Mouse (Mus musculus): ENCODE measurements around the gene Zdhhc23. TPM values are rescaled to one million over a fixed set of nuclear protein-coding genes. Genes with fewer than 3 reads are reported as not detected.

The Zdhhc23 gene
- total RNA-seq, 4 experiments from 2014 or later = 8.3 to 13.8 (median 9.4) TPM

DNA sequence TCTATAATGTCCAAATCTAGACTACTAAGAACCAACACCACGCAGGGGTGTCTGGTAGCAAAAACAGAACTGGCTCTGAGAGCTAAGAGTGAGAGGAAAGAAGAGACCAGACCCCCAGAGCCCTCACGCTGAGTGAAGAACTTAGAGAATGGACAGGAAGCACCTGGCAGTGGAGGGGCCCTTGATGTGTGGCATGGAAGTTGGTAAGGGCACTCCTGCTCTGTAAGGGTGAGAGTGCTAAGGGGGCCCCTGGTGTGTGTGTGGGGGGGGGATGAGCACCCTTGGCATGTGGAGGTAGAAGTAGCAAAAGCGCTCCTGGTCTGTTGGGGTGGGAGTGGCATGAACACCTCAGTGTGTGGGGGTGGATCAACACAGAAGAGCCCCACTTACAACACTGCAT is 9.2 kb downstream of the Zdhhc23 start:
- DNase-seq (ENCODE audit: low spot score in 2 of 2) = no peak

DNA sequence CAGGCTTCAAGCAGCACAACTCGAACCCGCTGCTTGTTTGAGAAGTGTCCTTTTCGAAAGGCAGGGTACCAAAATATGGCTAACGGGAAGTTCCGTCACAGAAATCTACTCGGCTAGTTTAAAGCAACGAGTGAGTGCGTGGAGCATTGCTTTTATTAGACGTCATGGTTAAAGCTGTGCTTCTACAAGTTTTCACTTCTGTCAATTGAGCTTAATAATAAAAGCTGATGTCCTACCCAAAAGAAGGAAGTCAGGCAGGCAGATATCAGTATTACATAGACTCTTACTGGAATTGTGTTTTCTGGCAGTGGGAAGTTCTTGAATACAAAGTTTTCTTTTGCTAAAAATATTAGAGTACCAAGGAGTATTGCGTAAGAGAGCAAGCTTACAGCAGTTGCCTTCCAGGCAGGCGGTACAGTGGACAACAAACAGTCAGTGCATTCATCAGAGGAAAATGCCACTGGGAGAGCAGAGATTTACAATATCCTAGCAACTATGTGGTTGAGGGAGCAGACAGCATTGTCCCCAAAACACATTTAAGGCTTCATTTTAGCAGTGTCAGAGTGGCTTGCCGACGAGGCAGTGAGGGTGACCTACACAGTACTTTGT is 13.7 kb downstream of the Zdhhc23 start:
- no peak for DNase-seq (ENCODE audit: low spot score in 2 of 2)

DNA sequence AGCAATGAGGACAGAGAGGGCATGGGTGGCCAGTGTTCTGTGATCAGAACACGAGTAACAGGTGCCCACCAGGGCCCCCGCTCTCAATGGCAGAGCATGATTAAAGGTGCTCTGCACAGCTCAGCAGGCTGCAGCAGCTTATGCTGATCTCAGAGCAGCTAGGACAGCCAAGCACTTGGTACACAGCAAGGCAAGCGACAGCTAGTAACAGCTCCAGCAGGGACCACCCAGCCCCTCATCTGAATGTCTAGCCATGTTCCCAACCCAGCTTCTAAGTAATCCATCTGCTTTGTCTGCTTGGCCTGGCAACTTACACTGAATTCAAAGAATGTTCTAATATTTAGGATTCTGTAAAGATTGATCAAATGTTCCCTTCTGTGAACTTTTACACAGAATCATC is 15.8 kb downstream of the Zdhhc23 start:
- no peak for DNase-seq (ENCODE audit: low spot score in 2 of 2)

DNA sequence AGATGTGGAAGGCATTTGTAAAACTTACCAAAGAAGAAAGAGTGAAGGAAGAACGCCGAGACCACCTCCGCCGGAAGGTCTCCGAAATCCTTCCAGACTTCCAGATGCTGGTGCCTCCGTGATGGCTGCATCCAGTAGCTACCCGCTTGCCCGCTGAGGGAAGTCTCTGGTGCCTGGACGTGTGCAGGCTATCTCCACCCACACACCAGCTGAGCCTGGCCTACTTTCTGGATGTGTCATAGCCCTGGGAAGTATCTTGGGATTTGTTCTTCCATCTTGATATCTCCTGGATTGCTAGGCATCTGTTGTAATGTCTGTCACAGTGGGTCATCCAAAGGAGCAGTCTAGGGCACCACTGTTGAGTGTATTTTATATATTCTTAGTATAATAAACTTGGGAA is 16.3 kb downstream of the Zdhhc23 start:
- DNase-seq (ENCODE audit: low spot score in 2 of 2) = no peak

DNA sequence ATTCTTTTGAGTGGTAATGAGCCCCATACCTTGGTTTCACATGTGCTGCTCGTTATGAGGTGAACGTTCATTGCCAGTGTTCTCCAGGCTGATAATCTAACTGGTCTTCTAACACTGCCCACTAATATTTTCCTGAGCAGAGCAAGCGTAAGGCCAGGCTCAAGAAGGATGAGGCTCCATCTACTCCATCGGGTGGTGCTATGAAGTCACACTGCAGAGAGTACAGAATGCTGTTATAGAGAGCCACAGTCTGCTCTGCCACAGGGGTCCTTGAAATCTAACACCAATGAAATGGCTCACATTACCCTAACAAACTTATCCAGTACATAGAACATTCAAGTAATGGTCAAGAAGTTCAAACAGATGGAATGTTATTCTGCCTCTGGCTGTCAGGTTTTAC is 21.6 kb downstream of the Zdhhc23 start:
- no peak for DNase-seq (ENCODE audit: low spot score in 2 of 2)

DNA sequence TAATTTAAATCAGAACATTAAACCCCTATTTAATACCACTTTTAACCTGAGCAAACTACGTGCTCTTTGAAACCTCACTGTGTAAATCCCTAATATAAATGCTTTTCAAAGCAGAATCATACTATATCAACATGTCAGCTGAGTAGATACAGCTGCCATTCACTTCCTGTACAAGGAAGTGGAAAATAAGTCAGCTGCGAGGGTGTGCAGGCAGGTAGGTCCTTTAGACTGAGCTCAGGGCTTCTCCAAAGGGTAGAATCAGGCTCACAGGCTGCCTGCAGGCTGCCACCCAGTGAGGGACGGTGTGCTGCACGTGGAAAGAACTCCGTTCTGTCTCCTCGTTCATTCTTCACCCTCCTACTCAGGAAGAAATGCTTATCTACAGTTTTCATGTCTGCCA is 24.7 kb downstream of the Zdhhc23 start:
- no peak for DNase-seq (ENCODE audit: low spot score in 2 of 2)

DNA sequence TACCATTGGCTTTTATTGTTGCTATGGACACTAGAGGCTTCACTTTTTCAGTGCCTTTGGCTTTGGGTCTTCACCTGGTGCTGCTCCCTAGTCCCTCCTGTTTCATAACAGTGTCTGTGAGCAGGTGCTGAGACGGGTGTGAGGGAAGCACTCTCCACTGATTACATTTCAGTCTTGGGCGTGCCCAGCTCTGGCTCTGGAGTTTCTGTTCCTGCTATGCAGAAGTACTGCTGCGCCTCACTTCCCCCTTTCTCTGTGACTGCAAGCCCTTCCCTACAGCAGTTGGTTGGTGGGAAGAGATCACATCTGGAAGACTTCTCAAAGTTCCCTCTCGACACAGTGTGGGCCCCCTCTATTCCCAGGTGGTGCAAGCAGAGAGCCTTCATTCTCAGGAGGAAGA is 28.0 kb downstream of the Zdhhc23 start:
- DNase-seq (ENCODE audit: low spot score in 2 of 2) = no peak

DNA sequence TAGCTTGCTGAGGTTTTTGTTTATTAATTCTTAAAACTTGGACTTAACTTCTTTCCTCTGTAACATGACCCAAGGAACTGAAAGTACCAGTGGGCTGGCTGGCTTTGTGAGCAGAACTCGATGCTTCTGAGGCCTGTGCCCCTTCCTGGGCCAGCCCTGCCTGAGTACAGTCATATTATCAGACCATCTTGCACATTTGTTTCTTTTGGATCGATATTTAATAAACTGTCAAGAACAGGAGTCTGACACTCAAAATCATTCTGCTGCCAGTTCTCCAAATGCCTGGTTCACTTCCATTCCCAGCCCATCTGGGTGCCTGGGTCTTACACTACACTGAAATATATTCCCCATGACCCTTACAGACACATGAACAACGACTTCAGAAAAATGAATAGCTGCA is 33.7 kb downstream of the Zdhhc23 start:
- no peak for DNase-seq (ENCODE audit: low spot score in 2 of 2)

DNA sequence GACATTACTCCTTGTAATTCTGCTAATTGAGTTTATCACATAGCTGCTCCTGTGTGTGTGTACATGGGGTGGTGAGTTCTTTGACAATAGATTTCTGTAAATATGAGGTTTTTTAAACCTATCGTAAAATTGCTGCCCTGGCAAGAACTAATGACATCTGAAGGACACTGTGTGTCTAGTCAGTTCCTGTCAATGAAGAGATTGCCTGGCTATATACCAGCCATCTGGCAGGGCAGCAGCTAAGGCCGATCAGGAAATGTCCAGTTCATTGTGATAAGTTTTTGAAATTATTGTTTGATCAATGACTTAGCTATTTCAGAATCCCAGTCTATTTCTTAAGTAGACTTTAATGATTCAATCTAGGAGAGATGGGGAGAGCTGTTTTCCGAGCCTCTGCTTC is 34.2 kb downstream of the Zdhhc23 start:
- no peak for DNase-seq (ENCODE audit: low spot score in 2 of 2)

DNA sequence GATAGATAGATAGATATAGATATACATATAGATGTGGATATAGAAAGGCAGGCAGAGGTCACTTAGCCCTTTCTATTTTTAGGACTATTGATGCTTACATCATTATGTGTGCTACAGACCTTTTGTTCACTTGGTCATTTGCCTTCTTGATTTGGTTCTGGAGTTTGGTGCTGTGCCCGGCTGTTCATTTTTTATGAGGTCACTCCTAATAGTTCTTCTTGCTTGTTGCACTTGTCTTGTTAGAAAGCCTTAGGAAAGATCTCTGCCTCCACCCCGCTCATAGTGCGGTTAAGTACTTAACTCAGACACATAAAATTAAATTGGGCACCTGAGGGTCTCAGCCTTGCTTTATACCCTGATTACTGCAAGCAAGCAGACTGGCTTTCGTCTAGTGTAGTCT is 38.7 kb downstream of the Zdhhc23 start:
- no peak for DNase-seq (ENCODE audit: low spot score in 2 of 2)

DNA sequence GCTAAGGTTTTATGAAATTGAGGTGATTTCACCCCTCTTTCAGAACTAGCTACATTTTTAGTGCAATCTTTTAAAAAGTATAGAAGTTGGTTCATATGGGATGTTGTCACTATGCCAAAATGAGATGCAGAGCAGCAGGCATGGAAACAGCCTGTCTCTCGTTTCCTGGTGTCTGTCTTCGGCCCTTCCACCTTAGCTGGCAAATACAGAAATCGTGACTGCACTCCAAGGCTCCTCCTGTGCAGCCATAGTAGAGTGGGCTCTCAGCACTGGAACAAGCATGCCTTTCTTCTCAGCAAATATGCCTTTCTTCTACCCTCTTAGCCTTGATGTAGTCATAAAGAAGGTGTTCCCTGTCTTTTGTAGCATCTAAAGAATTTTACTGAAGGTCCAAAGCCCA is 43.7 kb downstream of the Zdhhc23 start:
- DNase-seq (ENCODE audit: low spot score in 2 of 2) = no peak

DNA sequence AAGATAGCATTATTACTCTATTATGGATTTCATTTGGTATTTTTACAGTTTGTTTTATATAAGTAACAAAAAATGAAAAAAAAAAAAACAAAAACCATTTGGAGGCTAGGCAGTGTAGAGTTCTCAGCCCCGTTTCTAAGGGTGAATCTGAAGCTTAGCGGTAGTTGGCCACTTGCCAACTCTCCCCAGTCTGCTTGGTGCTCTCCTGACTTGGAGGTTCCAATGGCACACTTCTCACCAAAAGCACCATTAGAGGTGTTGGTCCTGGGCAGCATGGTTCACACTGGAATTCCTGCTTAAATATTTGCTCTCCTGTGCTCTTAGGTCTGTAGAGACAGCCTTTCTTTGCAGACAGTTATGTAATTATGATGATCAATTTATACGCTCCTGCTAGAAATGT is 44.2 kb downstream of the Zdhhc23 start:
- DNase-seq (ENCODE audit: low spot score in 2 of 2) = no peak

DNA sequence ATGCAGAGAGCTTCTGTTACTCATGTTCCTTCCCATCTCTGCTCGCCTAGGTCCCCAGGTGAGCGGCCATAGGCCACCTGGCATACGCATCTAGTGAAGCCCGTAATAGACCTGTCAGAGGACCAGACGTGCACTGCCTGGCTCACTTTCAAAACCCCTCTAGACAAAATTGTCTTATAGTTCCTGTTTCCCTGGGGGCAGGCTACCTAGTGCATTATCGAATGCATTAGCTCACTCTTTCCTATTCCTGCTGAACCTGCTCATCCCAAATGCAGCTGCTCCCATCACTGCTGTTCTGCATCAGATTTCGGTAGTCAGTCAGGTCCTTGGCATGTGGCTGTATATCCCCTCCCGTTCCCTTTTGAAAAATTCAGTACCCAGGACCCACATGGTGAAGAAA is 44.7 kb downstream of the Zdhhc23 start:
- DNase-seq (ENCODE audit: low spot score in 2 of 2) = no peak

DNA sequence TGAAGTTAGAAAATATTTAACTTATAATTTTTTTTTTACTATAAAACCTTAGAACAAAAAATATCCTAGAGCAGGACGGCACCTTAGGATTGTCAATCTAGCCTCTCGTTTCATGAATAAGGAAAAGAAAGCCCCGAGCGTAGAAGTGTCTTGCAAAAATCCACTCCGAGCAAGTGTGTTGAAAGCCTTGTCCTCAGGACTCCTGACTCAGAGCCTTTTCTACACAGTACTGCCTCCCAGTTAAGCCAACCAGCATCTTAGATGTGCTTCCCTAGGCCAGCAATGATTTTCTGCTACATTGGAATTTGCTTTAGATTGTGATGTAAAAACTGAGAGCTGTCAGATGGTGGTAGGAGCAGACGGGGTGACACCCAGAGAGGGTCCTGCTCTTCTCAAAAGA is 46.5 kb downstream of the Zdhhc23 start:
- no peak for DNase-seq (ENCODE audit: low spot score in 2 of 2)

DNA sequence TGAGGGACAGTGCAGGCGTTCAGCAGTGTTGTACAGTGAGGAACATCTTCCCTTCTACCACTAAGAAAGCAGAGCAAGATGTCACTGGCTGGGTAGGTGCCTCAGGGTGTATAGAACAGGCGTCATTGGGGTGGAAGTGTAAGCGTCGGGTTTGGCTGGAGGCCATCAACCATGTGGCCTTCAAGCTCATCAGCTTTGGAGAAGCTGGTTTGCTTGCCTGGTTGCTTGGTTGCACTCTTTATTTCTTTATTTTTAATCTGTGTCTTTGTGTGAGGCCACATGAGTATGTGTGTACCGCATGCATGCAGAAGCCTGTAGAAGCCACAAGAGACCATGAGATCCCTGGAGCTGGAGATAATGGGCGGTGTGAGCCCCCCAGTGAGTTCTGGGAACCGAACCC is 47.3 kb downstream of the Zdhhc23 start:
- no peak for DNase-seq (ENCODE audit: low spot score in 2 of 2)

DNA sequence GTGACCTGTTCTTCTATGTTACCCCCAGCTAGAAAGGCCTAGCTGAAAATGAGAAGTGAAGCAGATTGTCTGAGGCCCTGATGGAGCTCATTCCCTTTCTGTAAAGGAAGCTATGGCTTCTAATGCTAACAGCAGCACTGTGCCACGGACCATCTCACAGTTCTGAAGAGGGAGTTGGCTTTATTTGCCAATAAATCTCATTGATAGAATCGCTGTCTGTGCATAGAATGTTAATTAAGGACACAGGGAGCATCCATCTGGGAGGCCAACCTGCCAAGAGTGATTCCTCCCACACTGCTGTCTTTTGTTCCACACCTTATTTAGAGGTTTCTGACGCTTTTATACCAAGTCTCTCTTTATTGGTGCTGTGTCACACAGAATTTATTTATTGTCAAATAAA is 48.1 kb downstream of the Zdhhc23 start:
- no peak for DNase-seq (ENCODE audit: low spot score in 2 of 2)

DNA sequence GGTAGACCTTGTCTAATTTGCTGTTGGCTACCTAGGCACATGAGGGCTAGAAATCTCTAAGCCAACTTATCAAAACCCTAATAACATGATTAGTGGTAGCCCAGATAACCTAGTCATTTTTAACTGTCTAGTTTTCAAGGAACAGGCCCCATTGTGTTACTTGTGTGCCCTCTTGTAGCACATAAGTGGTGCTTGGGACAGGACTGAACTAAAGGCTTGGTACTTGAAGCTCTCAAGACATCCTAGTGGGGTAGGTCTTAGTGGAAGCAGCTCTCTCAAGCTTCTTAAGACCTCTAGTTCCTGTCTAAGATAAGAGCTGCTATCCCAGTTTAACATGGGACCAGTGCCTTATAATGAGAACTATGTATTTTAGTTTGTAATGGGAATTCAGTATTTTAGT is 49.0 kb downstream of the Zdhhc23 start:
- DNase-seq (ENCODE audit: low spot score in 2 of 2) = no peak

DNA sequence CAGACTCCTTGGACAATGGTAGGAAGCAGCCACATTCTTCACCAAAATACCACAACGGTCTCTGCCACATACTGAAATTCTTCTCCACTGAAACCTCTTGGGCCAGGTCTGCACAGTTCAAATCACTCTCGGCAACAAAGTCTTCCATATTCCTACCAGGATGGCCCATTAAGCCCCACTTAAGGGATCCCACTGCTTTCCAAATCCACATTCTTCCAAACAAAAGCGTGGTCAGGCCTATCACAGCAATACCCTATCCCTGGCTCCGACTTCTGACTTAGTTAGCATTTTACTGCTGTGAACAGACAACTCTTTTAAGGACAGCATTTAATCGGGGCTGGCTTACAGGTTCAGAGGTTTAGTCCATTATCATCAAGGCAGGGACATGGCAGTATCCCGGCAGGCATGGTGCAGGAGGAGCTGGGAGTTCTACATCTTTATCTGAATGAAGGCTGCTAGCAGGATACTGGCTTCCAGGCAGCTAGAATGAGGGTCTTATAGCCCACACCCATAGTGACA is 53.2 kb downstream of the Zdhhc23 start, which contains the start of gene Qtrt2:
TSS of gene Qtrt2 (minus strand) at position 469 of the 519 bp plus-strand sequence.
- DNase-seq (ENCODE audit: low spot score in 2 of 2) = no peak

DNA sequence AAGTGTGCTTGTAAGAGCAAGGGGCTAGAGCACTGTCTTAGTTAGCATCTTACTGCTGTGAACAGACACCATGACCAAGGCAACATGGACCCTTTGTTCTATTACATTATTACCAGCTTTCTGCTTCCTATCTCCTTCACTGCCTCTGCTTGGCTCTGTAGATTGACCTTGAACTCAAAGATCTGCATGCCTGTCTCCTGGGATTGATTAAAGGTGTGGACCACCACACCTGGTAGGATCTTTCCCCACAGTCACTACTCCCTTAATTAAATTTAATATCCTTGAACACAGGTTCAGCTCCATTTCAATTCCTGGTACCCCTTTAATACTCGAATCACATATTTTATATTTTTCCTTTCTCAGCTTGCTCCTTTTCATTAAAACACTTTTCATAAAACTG is 53.7 kb downstream of the Zdhhc23 start:
- no peak for DNase-seq (ENCODE audit: low spot score in 2 of 2)

DNA sequence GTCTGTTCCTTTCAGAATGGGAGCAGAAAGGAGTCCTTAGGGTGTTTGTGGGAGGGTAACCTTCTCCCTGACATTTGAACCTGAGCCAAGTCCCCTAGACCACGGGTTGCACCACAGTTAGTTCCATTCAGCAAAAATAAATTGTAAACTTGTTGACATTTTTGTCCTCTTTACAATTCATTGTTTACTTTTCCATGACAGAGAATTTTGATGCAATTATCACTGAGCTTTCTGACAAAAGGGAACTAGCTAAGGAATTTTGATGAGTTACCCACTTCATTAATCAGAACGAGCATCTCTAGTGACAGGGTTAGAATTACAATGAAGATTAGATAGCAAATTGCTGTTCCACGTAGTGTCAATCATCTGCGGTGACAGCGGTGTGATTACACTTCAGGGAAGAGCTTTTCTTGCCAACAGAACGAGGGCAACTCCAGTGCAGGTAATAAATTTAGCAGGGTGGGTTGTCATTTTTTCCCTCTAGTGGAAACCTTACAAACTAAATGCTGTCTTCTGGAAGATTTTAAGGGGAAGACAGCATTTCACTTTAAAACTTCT is 54.5 kb downstream of the Zdhhc23 start:
- no peak for DNase-seq (ENCODE audit: low spot score in 2 of 2)

DNA sequence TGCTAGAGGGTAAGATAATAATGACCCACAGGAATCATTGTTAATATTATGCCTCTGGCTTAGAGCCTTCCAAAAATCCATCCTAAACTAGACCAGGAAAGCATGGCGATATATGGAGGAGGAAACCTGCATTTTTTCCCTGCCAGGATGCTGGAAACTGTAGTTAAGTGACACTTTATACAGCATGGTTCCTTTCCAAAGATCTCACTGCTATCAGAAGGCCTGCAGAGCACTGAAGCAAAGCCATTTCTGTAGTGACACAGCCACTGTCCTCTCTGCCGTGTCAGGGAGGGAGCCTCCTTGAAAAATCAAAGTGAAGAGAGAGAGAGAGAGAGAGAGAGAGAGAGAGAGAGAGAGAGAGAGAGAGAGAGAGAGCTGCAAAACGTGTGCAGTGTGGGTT is 57.0 kb downstream of the Zdhhc23 start:
- no peak for DNase-seq (ENCODE audit: low spot score in 2 of 2)

DNA sequence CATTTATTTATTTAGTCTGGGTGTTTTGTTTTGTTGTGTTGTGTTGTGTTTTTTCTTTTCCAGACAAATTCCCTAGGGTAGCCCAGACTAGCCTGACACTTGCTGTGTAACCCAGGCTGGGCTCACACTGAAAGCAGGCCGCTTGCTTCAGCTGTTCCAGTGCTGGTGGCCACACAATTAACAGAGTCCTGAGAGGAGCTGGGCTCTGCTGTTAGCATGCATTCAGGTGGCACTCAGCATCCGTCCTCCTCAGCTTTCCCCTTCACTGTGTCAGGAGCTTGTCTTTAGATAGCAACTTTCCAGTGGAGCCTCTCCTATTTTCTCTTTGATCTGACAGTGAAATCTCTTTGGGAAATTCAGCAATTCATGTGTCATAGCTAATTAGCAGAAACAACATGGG is 57.6 kb downstream of the Zdhhc23 start:
- DNase-seq (ENCODE audit: low spot score in 2 of 2) = no peak

DNA sequence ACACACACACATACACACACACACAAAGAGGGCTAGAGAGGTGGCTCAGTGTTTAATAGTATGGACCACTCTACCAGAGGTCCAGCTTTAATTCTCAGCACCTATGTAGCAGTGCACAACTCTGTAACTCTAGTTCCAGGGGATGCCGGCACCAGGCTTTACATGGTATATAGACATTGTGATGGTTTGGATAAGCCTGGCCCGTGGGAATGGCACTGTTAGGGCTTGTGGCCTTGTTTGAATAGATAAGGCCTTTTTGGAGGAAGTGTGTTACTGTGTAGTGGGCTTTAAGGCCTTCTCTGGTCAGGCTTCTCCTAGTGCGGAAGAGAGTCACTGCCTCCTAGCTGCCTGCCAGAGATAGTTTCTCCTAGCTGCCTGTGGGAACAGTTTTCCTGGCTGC is 60.7 kb downstream of the Zdhhc23 start:
- no peak for DNase-seq (ENCODE audit: low spot score in 2 of 2)
